Mouse (Mus musculus) MEL-GATA-1-ER (cell line): ENCODE measurements around the gene Ten1.
A peak's percentile ranks its signal among the peaks of the same experiment; 100 is the strongest.

Experiments used
- DNase-seq: peaks from one replicate; pipeline ENCODE4 v3.0.0-alpha.2; 2012; ENCODE audit warnings: low read depth; ENCODE audit errors: extremely low read depth

The Ten1 gene

DNA sequence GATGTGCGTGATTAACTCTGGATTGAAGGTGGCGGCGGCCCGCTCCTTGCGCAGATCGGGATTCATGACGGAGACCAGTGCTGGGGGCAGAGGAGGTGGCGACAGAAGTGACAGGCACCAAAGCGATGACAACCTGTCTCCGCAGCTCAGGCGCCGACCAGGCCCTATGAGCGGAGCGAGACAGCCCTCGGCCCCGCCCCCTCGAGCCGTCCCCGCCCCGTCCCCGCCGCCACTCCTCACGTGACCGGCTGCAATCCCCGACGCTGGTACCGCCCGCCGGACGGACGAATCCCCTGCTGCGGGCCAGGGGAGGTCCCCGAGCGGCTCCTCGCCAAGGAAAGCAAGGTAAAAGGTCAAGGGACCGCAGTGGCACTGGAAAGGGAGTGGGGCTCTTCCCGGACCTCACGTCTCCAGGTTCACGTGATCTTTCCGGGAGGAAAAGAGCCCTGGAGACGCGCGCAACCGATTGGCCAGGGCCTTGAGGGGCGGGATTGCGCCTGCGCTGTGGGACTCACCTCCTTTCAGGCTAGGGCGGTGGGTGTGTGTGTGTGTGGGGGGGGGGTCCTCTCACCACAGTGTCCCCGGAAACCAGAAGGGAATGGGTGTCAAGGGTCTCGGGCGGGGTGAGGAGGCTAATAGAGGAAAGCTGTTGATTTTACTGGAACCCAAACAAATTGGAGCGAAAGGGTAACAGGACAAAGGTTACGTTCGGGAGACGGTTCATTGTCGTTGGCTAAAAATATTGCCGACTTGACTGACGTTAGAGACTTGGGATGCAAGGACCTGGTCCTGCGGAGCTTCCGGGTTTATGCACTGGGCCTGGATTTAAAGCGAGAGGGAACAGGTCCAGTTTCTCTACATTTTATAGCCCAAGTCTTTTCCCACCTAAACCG is at the start of gene Ten1, which contains the start of gene Acox1:
TSS of gene Ten1 (plus strand) at position 217 of the 893 bp plus-strand sequence.
TSS of gene Acox1 (minus strand) at position 407 of the 893 bp plus-strand sequence.
- peak; percentile 79 for DNase-seq

DNA sequence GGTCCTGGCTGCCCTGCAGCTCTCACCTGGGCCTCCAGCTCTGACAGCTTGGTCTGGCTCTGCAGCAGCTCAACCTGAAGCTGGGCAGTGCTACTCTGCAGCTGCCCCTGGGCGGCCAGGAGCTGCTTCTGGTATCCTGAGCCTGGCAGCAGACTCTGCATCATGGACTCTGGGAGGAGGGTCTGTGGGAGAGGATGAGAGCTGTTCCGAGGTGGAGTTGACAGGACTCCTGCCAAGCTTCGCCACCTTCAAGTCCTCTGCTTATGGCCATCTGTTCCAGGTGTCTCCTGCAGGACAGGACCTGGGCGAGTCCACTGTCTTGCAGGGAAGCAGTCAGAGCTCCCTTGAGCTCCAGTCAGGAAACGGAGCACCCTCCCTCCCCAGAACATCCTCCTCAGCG is 49.3 kb upstream of the Ten1 start:
- no peak for DNase-seq

DNA sequence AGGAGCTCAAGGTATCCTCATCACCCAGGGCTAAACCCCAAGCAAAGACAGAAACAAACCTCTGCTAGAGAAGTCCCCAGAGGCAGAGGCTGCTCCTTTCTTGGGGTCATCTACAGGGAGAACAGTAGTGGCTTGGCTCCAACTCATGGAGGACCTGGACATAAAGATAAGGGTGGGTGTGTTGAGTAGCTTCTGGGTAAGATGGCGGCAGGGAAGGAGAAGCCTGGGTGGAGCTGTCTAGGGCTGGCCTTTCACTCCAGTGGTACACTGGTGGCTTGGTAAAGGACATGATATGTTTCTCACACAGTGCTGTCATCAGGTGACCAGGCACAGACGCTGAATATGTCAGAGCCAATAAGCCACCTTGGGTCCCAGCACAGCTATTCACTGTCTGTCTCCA is 47.7 kb upstream of the Ten1 start:
- no peak for DNase-seq

DNA sequence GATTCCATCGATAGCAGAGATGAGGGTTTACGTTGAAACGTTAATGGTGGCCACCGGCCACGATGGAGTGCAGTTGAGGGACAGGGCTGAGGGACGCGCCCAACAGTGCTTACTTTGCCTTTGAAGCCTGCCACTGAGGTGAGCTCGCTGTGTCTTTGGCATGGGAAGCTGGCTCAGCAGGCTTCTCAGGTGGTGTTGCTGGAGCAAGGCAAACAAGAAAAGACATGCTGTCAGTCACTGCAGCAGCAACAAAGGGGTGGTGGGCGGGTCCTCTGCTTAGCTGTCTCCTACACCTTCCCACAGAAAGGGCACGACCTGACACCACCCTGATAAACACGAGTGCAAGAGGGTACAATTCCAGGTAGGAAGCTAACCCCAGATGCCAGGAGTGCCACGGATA is 37.3 kb upstream of the Ten1 start:
- DNase-seq = no peak

DNA sequence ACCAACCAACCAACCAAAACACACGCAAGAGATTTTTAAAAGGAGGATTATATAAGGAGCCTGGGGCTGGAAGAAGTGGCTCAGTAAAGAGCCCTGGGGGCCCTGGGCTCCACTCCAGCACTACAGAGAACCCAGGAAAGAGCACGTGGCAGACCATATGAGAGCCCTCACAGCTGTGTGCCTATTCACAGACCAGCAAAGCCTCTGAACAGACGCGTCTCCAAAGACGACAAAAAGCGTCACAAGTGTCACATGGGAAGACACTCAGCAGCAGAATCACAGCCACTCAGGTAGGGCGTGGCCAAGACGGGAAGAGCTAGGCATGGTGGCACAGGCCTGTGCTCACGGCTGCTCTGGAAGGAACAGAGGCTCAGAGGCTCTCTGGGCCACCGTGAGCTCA is 36.5 kb upstream of the Ten1 start:
- no peak for DNase-seq

DNA sequence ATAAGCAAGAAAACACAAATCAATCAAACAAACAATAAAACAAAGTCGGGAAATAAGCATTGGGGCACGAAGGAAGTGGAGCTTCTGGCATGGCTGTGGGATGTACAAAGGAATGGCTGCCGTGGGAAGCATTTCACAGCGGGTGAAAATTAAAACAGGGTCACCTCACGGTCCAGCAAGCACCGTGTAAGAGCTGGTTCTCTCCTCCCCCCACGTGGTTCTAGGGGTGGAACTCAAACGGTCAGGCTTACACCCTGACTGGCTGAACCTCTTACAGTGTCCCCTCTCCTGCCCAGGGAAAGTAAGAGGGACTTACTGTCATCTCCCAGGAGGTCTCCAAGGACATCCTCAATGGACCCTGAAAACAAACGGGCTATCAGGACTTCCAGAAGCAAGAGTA is 35.7 kb upstream of the Ten1 start:
- no peak for DNase-seq

DNA sequence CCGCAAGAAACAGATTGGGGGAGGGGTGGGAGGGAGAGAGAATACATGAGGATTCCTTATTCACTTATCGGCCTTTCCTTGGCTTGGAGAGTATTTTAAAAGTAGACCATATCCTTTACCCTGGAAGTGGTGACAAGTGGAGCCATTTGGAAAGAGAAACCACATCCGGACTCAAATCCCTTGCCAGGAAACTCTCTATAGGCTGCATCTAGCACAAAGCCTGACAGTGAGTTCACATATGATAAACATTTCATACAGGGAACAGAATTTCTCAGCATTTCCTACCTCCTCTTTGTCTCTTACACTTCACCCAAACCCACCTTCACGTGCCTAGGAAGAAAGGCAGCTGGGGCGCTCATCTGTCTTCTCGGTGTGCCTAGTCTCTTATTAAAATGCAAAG is 31.4 kb upstream of the Ten1 start:
- peak; percentile 13 for DNase-seq

DNA sequence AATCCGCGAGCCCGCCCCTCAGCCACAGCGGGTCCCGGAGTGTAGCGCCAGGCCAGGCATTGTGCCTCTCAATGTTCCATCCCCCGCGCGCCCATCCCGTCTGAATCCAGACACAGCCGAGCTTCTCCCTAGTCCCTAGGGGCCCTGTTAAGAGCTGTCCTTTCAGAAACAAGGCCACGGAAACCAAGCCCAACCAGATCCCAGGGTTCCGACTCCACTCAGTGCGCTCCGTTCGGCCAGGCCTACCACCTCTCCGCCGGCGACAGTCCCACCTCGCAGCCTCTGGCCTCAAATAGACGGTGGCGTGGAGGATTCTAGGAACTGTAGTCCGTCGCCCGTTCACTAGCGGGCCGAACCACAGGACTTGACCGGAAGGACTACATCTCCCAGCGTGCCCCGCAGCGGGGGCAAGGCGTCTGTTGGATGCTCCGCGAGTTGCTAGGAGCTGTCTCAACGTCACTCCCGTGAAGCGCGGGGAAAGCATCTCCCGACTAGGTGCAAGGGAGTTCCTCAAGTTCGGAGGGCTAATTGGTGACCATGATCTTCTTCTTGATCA is 30.7 kb upstream of the Ten1 start, which contains the start of gene Fbf1:
TSS of gene Fbf1 (minus strand) at position 283 of the 556 bp plus-strand sequence.
- peak; percentile 94 for DNase-seq

DNA sequence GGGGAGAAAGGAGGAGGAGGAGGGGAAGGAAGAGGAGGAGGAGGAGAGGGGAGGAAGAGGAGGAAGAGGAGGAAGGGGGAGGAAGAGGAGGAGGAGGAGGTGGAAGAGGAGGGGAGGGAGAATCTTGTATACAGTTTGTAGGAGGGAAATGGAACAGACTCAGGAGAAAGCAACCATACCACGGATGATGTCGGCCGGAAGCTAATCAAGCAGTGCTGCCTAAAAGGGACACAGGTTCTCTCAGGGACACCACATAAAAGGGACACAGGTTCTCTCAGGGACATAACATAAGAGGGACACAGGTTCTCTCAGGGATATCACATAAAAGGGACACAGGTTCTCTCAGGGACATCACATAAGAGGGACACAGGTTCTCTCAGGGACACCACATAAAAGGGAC is 29.4 kb upstream of the Ten1 start:
- no peak for DNase-seq

DNA sequence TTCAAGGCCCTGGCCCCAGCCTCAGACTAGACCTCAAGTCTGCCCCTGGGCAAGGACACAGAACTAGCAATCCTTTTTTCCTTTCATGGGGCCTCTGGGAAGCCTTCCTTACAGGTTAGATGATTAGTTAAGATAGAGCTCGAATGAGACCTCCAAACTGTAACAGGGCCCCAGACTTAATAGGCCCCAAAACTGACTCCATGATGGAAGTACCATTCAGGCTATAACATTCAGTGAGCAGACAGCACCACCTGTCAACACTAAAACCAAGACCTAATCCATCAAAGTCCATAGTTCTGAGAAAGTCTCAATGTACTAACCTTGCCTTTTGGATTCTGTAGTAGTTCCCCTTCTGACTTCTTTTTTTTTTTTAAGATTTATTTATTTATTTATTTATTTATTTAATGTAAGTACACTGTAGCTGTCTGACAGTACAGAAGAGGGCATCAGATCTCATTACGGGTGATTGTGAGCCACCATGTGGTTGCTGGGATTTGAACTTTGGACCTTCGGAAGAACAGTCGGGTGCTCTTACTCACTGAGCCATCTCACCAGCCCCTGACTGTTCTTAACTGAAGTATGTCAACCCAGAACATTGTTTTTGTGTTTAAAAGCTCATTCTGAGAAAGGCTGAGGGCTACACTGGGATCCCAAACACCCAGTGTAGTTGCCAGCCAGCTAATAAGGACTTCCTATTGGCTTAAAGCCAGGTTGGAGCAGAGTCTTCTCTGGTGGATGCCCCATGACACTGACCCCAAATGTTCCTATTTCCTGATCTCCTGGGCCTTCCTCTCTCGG is 28.5 kb upstream of the Ten1 start:
- DNase-seq = no peak

DNA sequence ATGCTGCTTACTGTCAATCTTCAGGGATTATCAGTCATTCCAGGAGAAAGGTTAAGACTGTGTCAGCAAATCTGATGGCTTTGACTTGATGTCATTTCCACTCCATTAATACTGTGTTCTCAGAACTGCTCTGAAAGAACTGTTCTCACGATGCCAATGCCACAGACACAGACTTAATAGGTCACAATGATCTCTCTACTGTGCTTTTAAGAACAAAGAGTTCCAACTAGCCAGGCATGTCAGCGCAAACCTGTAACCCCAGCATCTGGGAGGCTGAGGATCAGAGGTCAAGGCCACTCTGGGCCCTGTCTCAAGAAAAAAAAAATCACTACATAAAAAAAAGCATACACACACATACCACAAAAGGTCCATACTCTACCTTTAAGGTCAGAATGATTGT is 26.7 kb upstream of the Ten1 start:
- no peak for DNase-seq

DNA sequence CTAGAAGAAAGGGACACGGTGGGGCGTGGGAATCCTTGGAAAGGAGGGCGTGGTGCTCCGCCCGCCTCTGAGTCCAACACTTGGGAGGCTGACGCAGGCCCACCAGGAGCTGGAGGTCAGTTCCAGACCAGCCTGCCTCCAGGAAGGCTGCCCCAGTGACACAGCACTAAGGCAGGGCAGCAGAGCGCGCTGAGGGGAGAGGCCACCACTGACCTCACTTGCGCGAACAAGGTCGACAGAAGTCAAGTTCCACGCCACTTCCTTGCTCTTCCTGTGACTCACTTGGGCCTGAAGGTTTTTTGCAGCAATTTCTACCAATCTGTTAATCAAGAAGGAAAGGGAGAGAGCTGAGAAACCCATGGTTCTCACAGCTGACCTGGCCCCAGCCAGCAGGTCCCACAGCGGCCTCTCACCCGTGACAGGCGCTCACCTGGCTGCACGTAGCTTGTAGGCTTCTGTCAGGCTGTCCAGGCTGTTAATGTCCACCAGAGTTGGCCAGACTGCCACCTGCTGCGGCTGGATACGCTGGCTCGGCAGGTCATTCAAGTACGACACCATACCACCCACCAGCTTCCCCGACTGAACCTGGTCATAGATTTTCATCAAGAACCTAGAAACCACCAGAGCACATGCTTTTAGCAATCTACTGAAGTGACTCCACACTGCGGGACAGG is 23.7 kb upstream of the Ten1 start:
- no peak for DNase-seq

DNA sequence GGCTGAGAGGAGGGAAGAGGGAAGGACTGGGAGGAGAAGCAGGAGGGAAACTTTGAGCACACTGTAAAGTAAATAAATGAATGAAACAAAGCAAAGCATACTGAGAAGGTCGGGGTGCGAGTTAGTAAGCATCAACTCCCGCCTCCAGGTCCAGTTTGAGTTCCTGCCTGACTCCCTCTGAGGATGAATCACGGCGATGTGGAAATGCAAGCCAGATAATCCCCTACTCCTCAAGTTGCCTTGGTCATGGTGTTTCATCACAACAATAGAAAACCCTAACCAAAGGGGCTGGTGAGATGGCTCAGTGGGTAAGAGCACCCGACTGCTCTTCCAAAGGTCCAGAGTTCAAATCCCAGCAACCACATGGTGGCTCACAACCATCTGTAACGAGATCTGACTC is 22.6 kb upstream of the Ten1 start:
- no peak for DNase-seq

DNA sequence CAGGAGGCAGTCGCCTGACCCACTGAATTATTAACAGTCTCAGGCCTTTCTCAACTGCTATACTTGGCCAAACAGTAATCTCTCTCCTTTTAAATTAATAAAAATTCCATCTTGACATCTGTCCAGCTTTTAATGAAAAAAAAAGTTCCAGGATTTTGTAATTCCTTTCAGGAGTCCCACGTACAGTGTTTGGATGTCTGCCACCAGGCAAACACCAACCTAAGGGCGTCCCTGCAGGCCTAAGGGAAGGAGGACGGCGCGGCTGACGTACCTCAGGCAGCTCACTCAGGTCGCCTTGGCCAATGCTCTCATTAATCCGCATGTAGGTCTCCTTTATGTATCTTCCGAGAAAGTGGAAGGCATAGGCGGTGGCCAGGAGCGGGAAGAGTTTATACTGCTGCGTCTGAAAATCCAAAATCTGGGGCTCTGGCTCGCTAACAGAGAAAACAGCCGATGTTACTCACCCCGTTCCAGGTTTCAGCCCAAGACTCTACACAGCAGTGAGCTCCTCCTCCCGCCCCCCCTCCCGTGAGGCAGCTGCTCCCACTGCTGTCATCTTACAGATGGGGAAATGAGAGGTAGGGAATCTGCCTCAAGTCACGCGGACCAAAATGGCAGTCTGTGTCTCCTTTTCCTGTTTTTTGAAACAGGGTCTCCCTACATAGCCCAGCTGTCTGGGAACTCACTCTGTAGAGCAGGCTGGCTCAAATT is 20.1 kb upstream of the Ten1 start:
- no peak for DNase-seq

DNA sequence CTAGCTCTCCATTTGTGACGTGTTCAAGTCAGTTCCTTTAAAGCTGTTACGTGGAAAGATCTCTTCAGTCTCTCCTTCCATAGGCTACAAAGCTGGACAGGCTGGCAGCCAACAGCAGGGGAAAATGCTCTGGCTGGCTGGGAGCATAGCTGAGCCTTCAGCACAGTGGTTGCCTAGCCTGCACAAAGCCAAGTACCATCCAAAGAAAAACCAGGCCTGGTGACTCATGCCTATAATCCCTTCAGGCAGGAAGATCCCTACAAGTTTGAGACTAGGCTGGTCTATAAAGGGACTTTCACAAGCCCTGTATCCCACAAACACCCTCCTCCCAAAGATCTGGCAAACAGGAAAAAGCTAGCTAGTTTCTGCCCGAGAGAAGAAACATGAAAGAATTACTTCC is 12.8 kb upstream of the Ten1 start:
- no peak for DNase-seq

DNA sequence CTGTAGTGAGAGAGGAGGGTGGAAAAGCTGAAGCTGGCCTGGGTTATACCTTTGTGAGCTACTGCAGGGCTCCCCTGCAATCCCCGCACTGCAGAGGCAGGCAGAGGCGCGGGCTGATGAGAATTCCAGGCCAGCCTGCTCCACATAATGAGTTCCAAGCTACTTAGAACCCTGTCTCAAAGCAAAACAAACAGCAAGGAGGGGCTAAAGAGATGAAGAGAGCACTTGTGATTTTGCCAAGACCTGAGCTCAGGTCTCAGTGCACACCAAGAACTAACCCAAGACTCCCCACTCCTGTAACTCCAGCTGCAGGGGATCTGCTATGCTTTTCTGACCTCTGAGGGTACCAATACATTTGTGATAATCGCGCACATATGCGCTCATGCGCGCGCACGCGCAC is 12.3 kb upstream of the Ten1 start:
- DNase-seq = no peak

DNA sequence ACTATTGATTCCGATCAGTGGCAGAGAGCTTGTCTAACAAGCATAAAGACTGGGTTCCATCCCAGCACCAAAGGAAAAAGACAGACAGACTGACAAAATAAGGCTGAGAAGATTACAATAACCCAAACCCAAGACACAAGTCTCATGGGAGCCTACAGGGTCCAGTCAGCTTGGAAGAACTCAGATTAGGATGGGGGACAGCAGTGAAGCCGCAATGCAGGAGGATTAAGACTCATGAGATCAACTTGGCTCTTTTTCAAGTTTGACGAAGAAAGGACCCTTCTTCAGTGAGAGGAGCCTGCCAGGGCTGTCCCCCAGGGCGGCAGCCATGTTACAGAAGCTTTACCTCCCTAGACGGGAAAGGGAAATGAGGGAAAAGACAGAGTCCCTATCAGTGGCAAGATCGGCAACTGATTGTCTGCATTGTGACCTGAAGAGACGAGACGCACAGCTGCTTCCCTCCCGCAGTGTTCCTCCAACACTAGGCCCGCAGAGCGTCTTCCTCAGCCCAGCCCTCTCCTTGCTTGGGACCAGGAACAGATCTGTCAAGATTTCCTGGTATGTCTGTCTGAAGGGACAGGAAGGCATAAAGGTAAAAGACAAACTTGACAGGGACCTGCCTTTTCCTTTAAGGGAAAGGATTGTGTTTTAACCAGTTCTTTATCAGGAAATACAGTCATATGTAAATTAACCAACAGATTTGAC is 11.3 kb upstream of the Ten1 start:
- no peak for DNase-seq

DNA sequence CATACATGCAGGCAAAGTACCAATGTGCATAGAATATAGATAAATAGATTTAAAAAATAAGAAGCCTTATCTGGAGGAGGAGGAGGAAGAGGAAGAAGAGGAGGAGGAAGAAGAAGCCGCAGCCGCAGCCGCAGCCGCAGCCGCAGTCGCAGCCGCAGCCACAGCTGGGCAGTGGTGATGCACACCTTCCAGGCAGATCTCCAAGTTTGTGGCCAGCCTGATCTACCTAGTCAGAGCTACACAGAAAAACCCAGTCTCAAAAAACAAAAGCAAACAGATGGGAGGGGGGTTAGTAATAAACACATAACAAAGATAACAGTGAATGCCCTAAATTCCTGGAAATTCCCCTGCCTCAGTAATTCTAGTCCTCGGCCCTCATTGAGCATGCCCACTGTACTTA is 4.0 kb upstream of the Ten1 start:
- DNase-seq = no peak

DNA sequence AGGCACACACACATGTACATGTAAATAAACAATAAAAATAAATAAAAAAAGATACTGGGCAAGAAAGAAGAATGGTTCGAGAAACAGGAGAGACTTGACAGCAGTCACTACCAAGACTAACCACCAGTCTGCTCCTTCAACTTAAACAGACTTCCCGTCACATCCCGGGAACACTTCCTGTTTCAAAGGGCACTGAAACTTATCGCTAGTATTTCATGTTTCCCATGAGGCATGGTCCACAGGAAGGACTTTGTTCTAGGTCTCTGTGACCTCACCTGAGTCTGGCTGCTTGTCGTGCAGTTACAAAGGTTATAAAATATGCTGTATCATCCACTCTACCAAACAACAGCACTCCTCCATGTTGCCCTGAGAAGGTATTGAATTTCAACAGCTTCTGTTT is 3.4 kb upstream of the Ten1 start:
- DNase-seq = no peak

DNA sequence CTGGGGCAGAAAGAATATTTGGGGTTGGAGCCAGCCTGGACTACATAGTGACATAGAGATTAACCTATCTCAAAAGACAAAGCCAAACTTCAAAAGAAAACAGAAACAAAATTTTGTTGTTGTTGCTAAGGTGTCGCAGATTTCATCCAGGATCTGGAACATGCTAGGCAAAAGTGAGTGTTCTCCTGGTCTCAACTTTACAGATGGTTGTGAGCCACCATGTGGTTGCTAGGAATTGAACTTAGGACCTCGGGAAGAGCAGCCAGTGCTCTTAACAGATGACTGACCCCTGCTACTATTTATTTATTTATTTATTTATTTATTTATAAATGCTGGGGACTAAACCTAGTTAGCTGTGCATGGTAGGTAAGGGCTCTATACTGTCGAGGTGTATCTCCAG is 2.3 kb upstream of the Ten1 start:
- no peak for DNase-seq
